Mouse (Mus musculus) lung, postnatal 0 days (tissue): ENCODE results near the gene Osbpl10.

Experiments
- CTCF ChIP-seq: IDR thresholded peaks from 2 replicates; pipeline ENCODE4 v1.5.1; 2016; ENCODE audit warnings: antibody characterized with exemption, mild to moderate bottlenecking
- EP300 ChIP-seq: IDR thresholded peaks from 2 replicates; pipeline ENCODE4 v1.6.1; 2016; ENCODE audit warnings: antibody characterized with exemption, mild to moderate bottlenecking, control low read depth

DNA sequence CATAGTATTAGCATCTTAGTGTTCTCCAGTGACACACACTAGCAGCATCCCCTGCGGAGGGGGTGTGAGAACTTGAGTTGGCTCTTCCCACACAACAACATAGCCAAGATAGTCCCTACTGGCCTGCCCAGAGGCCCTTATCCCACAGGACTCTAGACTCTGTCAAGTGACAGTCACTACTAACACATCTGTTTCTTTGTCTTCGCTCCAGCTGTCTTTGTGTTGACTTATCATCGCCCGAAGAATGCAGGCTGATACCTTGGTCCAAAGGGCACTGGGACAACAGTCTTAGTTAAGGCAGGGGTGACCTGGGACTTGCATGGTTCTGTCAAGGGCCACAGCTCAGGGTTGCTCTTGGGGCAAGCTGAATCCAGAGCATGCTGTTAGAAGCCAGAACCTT is 16.9 kb downstream of the Osbpl10 start:
- TF ChIP-seq CTCF = no peak
- TF ChIP-seq EP300 = no peak
